Mouse (Mus musculus) neural tube, embryonic 11.5 days (tissue): ENCODE data around the gene Pycard. TPM values are rescaled to one million over a fixed set of nuclear protein-coding genes. Genes with fewer than 3 reads are reported as not detected.

Experiments used
- polyA plus RNA-seq: library from polyadenylated mRNA; unstranded; fragments of >200 nt; fragmentation: Nextera tagmentation; extraction: Ambion mirVana; gene quantifications from 2 replicates; pipeline ENCODE4 v1.2.1, GENCODE M21; 2014

Pycard gene
- polyA plus RNA-seq, 1 experiment from 2014 or later, result 6.3 TPM

Other genes starting within 250 kb of the Pycard start
- gene Fbxl19, start 249.3 kb downstream of the Pycard start, polyA plus RNA-seq, result 6.7 and 7.7 TPM in 2 replicates
- 5.5 and 6.5 TPM in 2 replicates for gene Orai3, start 224.1 kb downstream of the Pycard start, polyA plus RNA-seq
- 27.2 and 28.5 TPM in 2 replicates for gene Setd1a, start 217.2 kb downstream of the Pycard start, polyA plus RNA-seq
- not detected in 2 replicates for gene Gm49388, start 208.3 kb downstream of the Pycard start, polyA plus RNA-seq
- 7.1 and 8.3 TPM in 2 replicates for gene Hsd3b7, start 193.3 kb downstream of the Pycard start, polyA plus RNA-seq
- 10.4 and 10.7 TPM in 2 replicates for gene Stx4a, start 169.6 kb downstream of the Pycard start, polyA plus RNA-seq
- gene Stx1b, start 169.3 kb downstream of the Pycard start, polyA plus RNA-seq, result 7.8 and 8.1 TPM in 2 replicates
- gene Zfp646, start 117.6 kb downstream of the Pycard start, polyA plus RNA-seq, result 19.8 and 21.9 TPM in 2 replicates
- 26.6 and 30.6 TPM in 2 replicates for gene Zfp668, start 117.0 kb downstream of the Pycard start, polyA plus RNA-seq
- gene Prss53, start 102.9 kb downstream of the Pycard start, polyA plus RNA-seq, result 0.46 and 0.61 TPM in 2 replicates
- gene Gm21974, start 98.4 kb downstream of the Pycard start, polyA plus RNA-seq, result not detected in 2 replicates
- 53.9 and 59.6 TPM in 2 replicates for gene Vkorc1, start 98.2 kb downstream of the Pycard start, polyA plus RNA-seq
- gene Bckdk, start 89.8 kb downstream of the Pycard start, polyA plus RNA-seq, result 99.7 and 109 TPM in 2 replicates
- gene Kat8, start 81.4 kb downstream of the Pycard start, polyA plus RNA-seq, result 52.3 and 56.6 TPM in 2 replicates
- gene Prss8, start 63.8 kb downstream of the Pycard start, polyA plus RNA-seq, result 1.6 and 2.0 TPM in 2 replicates
- 11.6 and 11.7 TPM in 2 replicates for gene Prss36, start 47.1 kb downstream of the Pycard start, polyA plus RNA-seq
- 48.1 and 51.6 TPM in 2 replicates for gene Fus, start 26.4 kb downstream of the Pycard start, polyA plus RNA-seq
- not detected in 2 replicates for gene Trim72, start 10.1 kb upstream of the Pycard start, polyA plus RNA-seq
- gene Itgam, start 68.8 kb upstream of the Pycard start, polyA plus RNA-seq, result 0.37 and 0.64 TPM in 2 replicates
- gene Gm49368, start 68.8 kb upstream of the Pycard start, polyA plus RNA-seq, result not detected in 2 replicates
- gene Itgax, start 135.7 kb upstream of the Pycard start, polyA plus RNA-seq, result not detected in 2 replicates
- gene Itgad, start 160.5 kb upstream of the Pycard start, polyA plus RNA-seq, result not detected in 2 replicates
- gene Cox6a2, start 212.5 kb upstream of the Pycard start, polyA plus RNA-seq, result 2.3 and 3.4 TPM in 2 replicates
- 10.5 and 11.6 TPM in 2 replicates for gene Armc5, start 243.5 kb upstream of the Pycard start, polyA plus RNA-seq
- 12.9 and 14.2 TPM in 2 replicates for gene 9130023H24Rik, start 244.2 kb upstream of the Pycard start, polyA plus RNA-seq